Mouse (Mus musculus) myocyte (in vitro differentiated cells): ENCODE data around the gene Pim1. TPM values are rescaled to one million over a fixed set of nuclear protein-coding genes. Genes with fewer than 3 reads are reported as not detected.

ENCODE experiments used
- H3K27me3 ChIP-seq: one replicate; pipeline ENCODE4 v1.6.1; 2011; ENCODE audit not compliant: control insufficient read depth, insufficient read depth, insufficient read length
- H3K36me3 ChIP-seq: one replicate; pipeline ENCODE4 v1.6.1; 2011; ENCODE audit not compliant: control insufficient read depth, insufficient read depth
- H3K4me2 ChIP-seq: one replicate; pipeline ENCODE4 v1.6.1; 2011; ENCODE audit warnings: low read depth, control low read depth
- H3K4me3 ChIP-seq: one replicate; pipeline ENCODE4 v1.5.1; 2011; ENCODE audit warnings: mild to moderate bottlenecking, control low read depth, moderate library complexity
- H3K79me2 ChIP-seq: one replicate; pipeline ENCODE4 v1.6.1; 2011; ENCODE audit not compliant: control insufficient read depth, insufficient read depth
- H3ac ChIP-seq: one replicate; pipeline ENCODE4 v1.6.1; 2011; ENCODE audit not compliant: control insufficient read depth, insufficient read length
- CEBPB ChIP-seq: IDR thresholded peaks from 2 replicates; pipeline ENCODE4 v1.6.1; 2011; ENCODE audit warnings: mild to moderate bottlenecking, moderate library complexity; ENCODE audit not compliant: poor library complexity, insufficient read depth, severe bottlenecking
- E2F4 ChIP-seq: IDR thresholded peaks from one replicate; pipeline ENCODE4 v1.6.1; 2011; ENCODE audit warnings: mild to moderate bottlenecking, control low read depth, moderate library complexity; ENCODE audit not compliant: insufficient read depth
- MAX ChIP-seq: IDR thresholded peaks from one replicate; pipeline ENCODE4 v1.6.1; 2011; ENCODE audit warnings: low read depth, mild to moderate bottlenecking, control low read depth
- MYOD1 ChIP-seq, 3 experiments: IDR thresholded peaks; one replicate each; pipeline ENCODE4 v1.6.1; 2011; ENCODE audit warnings: control low read depth in 2 of 3, low read depth in 2 of 3, mild to moderate bottlenecking in 2 of 3, moderate library complexity in 1 of 3; ENCODE audit not compliant: insufficient read length in 2 of 3, control insufficient read depth in 1 of 3
- MYOG ChIP-seq, 3 experiments: IDR thresholded peaks; one replicate each; pipeline ENCODE4 v1.6.1; 2011; ENCODE audit warnings: control low read depth in 2 of 3, low read depth in 2 of 3, mild to moderate bottlenecking in 2 of 3; ENCODE audit not compliant: insufficient read length in 2 of 3, control insufficient read depth in 1 of 3, insufficient read depth in 1 of 3
- POLR2A ChIP-seq: IDR thresholded peaks from one replicate; pipeline ENCODE4 v1.6.1; 2011; ENCODE audit warnings: low read depth, mild to moderate bottlenecking, control low read depth, moderate library complexity; ENCODE audit not compliant: insufficient read length
- POLR2AphosphoS2 ChIP-seq: IDR thresholded peaks from one replicate; pipeline ENCODE4 v1.6.1; 2011; ENCODE audit warnings: low read depth, control low read depth; ENCODE audit not compliant: insufficient read length
- REST ChIP-seq: IDR thresholded peaks from one replicate; pipeline ENCODE4 v1.6.1; 2011; ENCODE audit warnings: mild to moderate bottlenecking, control low read depth, moderate library complexity; ENCODE audit not compliant: insufficient read depth, insufficient read length
- SRF ChIP-seq: IDR thresholded peaks from one replicate; pipeline ENCODE4 v1.6.1; 2011; ENCODE audit warnings: low read depth; ENCODE audit not compliant: control insufficient read depth, insufficient read length
- TCF12 ChIP-seq: IDR thresholded peaks from one replicate; pipeline ENCODE4 v1.6.1; 2011; ENCODE audit warnings: mild to moderate bottlenecking, control low read depth; ENCODE audit not compliant: poor library complexity, insufficient read depth, severe bottlenecking
- TCF3 ChIP-seq: IDR thresholded peaks from one replicate; pipeline ENCODE4 v1.6.1; 2011; ENCODE audit warnings: low read depth, control low read depth; ENCODE audit not compliant: insufficient read length
- USF1 ChIP-seq: IDR thresholded peaks from one replicate; pipeline ENCODE4 v1.6.1; 2011; ENCODE audit warnings: low read depth, mild to moderate bottlenecking, control low read depth, moderate library complexity
- polyA plus RNA-seq: library from polyadenylated mRNA; unstranded; fragments of >200 nt; fragmentation: generic; extraction: Trizol; gene quantifications from one replicate; pipeline ENCODE4 v1.2.1, GENCODE M21; 2012; ENCODE audit warnings: missing spikeins

Pim1 gene
- polyA plus RNA-seq, 1 experiment: 16.3 TPM

GRCm38 (mm10) chr17:29519731-29520130 is 29.2 kb downstream of the Pim1 start:
- H3K4me3 ChIP-seq: no peak overlapping the region
- H3K36me3 ChIP-seq: no peaks in the 10 kb centered on the region
- no peak overlapping the region for H3K4me2 ChIP-seq
- no peak overlapping the region for H3ac ChIP-seq
- H3K27me3 ChIP-seq: peaks cover 10% of the 10 kb centered on the region
- H3K79me2 ChIP-seq: no peaks in the 10 kb centered on the region
- TF ChIP-seq CEBPB (no peak), E2F4 (no peak), MYOD1 (IDR thresholded peaks at IDR 0.05; ENCODE audit: control insufficient read depth in 1 of 3, insufficient read length in 2 of 3, low read depth in 2 of 3) (no peak), POLR2AphosphoS2 (no peak), USF1 (no peak), MAX (no peak), TCF3 (no peak), SRF (no peak), MYOG (IDR thresholded peaks at IDR 0.05; ENCODE audit: control insufficient read depth in 1 of 3, insufficient read depth in 1 of 3, insufficient read length in 2 of 3, low read depth in 2 of 3) (no peak), REST (no peak), TCF12 (no peak), POLR2A (no peak)

GRCm38 (mm10) chr17:29525613-29526012 is 35.1 kb downstream of the Pim1 start:
- H3K79me2 ChIP-seq: no peaks in the 10 kb centered on the region
- H3K4me2 ChIP-seq: no peak overlapping the region
- no peak overlapping the region for H3ac ChIP-seq
- TF ChIP-seq TCF3 (no peak), SRF (no peak), REST (no peak), MAX (no peak), USF1 (no peak), POLR2AphosphoS2 (no peak), POLR2A (no peak), MYOD1 (IDR thresholded peaks at IDR 0.05; ENCODE audit: control insufficient read depth in 1 of 3, insufficient read length in 2 of 3, low read depth in 2 of 3) (no peak), E2F4 (no peak), CEBPB (no peak), TCF12 (no peak)
- H3K36me3 ChIP-seq: no peaks in the 10 kb centered on the region
- H3K4me3 ChIP-seq: no peak overlapping the region
- H3K27me3 ChIP-seq: peaks cover 10% of the 10 kb centered on the region

GRCm38 (mm10) chr17:29528568-29529187 is 38.1 kb downstream of the Pim1 start:
- H3K36me3 ChIP-seq: no peaks in the 10 kb centered on the region
- H3ac ChIP-seq: no peak overlapping the region

DNA sequence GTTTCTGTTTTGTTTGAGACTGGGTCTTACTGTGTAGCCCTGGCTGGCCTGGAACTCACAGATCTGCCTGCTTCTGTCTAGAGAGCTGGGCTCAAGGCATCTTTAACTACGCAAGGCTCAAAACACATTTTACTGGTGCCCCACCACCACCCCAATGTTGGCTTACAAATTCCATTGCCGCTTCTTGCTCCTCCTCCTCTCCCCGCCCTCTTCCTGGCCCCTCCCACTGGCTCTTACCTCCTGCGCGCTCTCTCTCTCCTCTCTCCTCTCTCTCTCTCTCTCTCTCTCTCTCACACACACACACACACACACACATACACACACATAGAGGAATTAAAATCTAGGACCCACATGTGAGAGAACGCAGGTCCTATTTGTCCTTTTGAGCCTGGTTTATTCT is 40.0 kb downstream of the Pim1 start:
- Histone ChIP-seq H3K4me2 (no peak overlapping the region), H3ac (no peak overlapping the region), H3K4me3 (no peak overlapping the region), H3K79me2 (no peaks in the 10 kb centered on the region), H3K36me3 (no peaks in the 10 kb centered on the region), H3K27me3 (no peaks in the 10 kb centered on the region)
- no peak for TF ChIP-seq POLR2A
- no peak for TF ChIP-seq CEBPB
- no peak for TF ChIP-seq USF1
- TF ChIP-seq TCF12: no peak
- TF ChIP-seq MYOD1 (IDR thresholded peaks at IDR 0.05; ENCODE audit: control insufficient read depth in 1 of 3, insufficient read length in 2 of 3, low read depth in 2 of 3): no peak
- no peak for TF ChIP-seq E2F4
- no peak for TF ChIP-seq REST
- no peak for TF ChIP-seq POLR2AphosphoS2
- TF ChIP-seq TCF3: no peak

More at GRCm38 (mm10) chr17:29528568-29529187, 38.1 kb downstream of the Pim1 start:
- TF ChIP-seq TCF12: no peak
- no peak for TF ChIP-seq E2F4
- TF ChIP-seq REST: no peak
- TF ChIP-seq TCF3: no peak
- TF ChIP-seq MYOG (IDR thresholded peaks at IDR 0.05; ENCODE audit: control insufficient read depth in 1 of 3, insufficient read depth in 1 of 3, insufficient read length in 2 of 3, low read depth in 2 of 3): no peak
- no peak for TF ChIP-seq SRF
- TF ChIP-seq POLR2AphosphoS2: no peak
- TF ChIP-seq CEBPB: no peak
- TF ChIP-seq POLR2A: no peak
- no peak for TF ChIP-seq USF1
- no peak for TF ChIP-seq MYOD1 (IDR thresholded peaks at IDR 0.05; ENCODE audit: control insufficient read depth in 1 of 3, insufficient read length in 2 of 3, low read depth in 2 of 3)
- no peak for TF ChIP-seq MAX
- Histone ChIP-seq H3K4me2 (no peak overlapping the region), H3K79me2 (no peaks in the 10 kb centered on the region), H3K4me3 (no peak overlapping the region), H3K27me3 (no peaks in the 10 kb centered on the region)

DNA sequence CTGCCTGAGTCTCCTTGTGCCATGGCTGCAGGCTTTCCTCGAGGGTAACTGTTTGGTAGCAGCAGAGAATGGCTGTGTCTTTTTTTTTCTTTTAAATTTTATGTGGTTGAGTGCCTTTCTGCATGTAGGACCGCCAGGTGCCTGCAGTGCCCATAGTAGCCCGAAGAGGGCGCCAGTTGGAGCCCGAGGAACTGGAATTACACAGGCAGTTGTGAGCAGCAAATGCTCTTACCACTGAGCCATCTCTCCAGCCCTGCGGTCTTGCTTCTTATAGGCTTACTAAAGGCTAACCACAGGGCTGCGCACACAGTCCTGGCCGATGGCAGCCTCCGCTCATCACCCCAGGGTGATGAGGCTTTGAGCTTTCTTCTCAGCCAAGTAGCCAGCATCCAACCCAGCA is 40.7 kb downstream of the Pim1 start:
- H3K27me3 ChIP-seq: no peaks in the 10 kb centered on the region
- H3K36me3 ChIP-seq: no peaks in the 10 kb centered on the region
- TF ChIP-seq SRF (no peak), POLR2AphosphoS2 (no peak), REST (no peak), TCF3 (no peak), MYOD1 (IDR thresholded peaks at IDR 0.05; ENCODE audit: control insufficient read depth in 1 of 3, insufficient read length in 2 of 3, low read depth in 2 of 3) (no peak), E2F4 (no peak), MAX (no peak), CEBPB (no peak), TCF12 (no peak), POLR2A (no peak), USF1 (no peak), MYOG (IDR thresholded peaks at IDR 0.05; ENCODE audit: control insufficient read depth in 1 of 3, insufficient read depth in 1 of 3, insufficient read length in 2 of 3, low read depth in 2 of 3) (no peak)
- H3K4me2 ChIP-seq: no peak overlapping the region
- H3K79me2 ChIP-seq: no peaks in the 10 kb centered on the region
- no peak overlapping the region for H3K4me3 ChIP-seq
- H3ac ChIP-seq: no peak overlapping the region
